Comparison of ENCODE assay signal across 19 mouse cellular contexts in the genomic region with DNA sequence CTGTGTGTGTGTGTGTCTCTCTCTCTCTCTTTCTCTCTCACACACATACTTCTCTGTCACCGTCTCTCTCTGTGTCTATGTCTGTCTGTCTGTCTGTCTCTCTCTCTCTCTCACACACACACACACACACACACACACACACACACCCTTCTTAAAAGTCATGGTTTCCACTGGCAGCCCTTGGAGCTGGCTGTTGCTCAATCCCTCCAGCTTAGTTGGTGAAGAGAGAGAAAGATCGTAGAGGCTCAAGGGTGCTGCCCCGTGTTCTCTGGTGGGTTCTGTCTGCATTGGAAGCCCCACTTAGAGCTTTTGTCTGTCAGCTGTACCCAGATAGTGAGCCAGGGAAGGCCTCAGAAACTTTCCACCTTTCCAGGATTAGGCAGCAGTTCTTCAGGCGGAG. TPM values are rescaled to one million over a fixed set of nuclear protein-coding genes. Genes with fewer than 3 reads are reported as not detected.
DNase-seq lines count a peak whose midpoint lies in the region; ATAC-seq and TF ChIP-seq lines count a peak whose summit lies in the region.
"Had no signal": no experiment of that assay in that cellular context is flagged by ENCODE, and none has a peak within 500 bp of the region (broad histone marks: within the 10 kb centered on the region; RNA-seq: fewer than 3 reads in every experiment).

No protein-coding gene starts in this region.

- WGBS in heart, embryonic 15.5 days, result 79% methylated on average over 4 of the region's 4 CpGs
- 81% methylated on average over 4 of the region's 4 CpGs for WGBS in limb, embryonic 13.5 days

- no peaks in the 10 kb centered on the region for H3K9me3 ChIP-seq in heart, embryonic 15.5 days (replicated peaks)
- H3K9me3 ChIP-seq in limb, embryonic 13.5 days, result 0 out of 2 replicates have a peak, but pooled peaks cover 3% of the 10 kb centered on the region
- H3K9me3 ChIP-seq: forebrain, embryonic 10.5 days; hindbrain, embryonic 13.5 days; intestine, embryonic 15.5 days; midbrain, embryonic 15.5 days; neural tube, embryonic 13.5 days had no signal

- TF ChIP-seq POLR2A in cortical plate, adult 2 months (IDR thresholded peaks at IDR 0.05; ENCODE audit: extremely low read depth, insufficient read depth, low read length), result no peak

- H3K36me3 ChIP-seq in heart, embryonic 15.5 days, result peaks cover 19% of the 10 kb centered on the region
- peaks cover 32% of the 10 kb centered on the region for H3K36me3 ChIP-seq in limb, embryonic 13.5 days

- no peak for TF ChIP-seq CTCF in cortical plate, adult 2 months (IDR thresholded peaks at IDR 0.05; ENCODE audit: extremely low read depth, insufficient read depth, low read length)

- H3K4me1 ChIP-seq in heart, embryonic 15.5 days (replicated peaks), result peaks cover 31% of the 10 kb centered on the region
- H3K4me1 ChIP-seq in cortical plate, adult 2 months (ENCODE audit: control insufficient read depth, insufficient read depth, low read length), result peaks cover 9% of the 10 kb centered on the region
- H3K4me1 ChIP-seq in limb, embryonic 13.5 days, result peaks cover 44% of the 10 kb centered on the region

- H3K4me2 ChIP-seq in heart, embryonic 15.5 days, result no peak overlapping the region
- no peak overlapping the region for H3K4me2 ChIP-seq in limb, embryonic 13.5 days (replicated peaks)
- H3K4me2 ChIP-seq: hindbrain, embryonic 13.5 days; intestine, embryonic 15.5 days; midbrain, embryonic 15.5 days; neural tube, embryonic 13.5 days had no signal

- H3K9ac ChIP-seq in heart, embryonic 15.5 days, result no peak overlapping the region
- no peak overlapping the region for H3K9ac ChIP-seq in limb, embryonic 13.5 days
- H3K9ac ChIP-seq: hindbrain, embryonic 13.5 days; intestine, embryonic 15.5 days; midbrain, embryonic 15.5 days; neural tube, embryonic 13.5 days had no signal

- no peak overlapping the region for H3K4me3 ChIP-seq in heart, embryonic 15.5 days
- H3K4me3 ChIP-seq in cortical plate, adult 2 months (ENCODE audit: insufficient read depth, low read length), result no peak overlapping the region
- no peak overlapping the region for H3K4me3 ChIP-seq in limb, embryonic 13.5 days
- H3K4me3 ChIP-seq: forebrain, embryonic 10.5 days; hindbrain, embryonic 13.5 days; intestine, embryonic 15.5 days; midbrain, embryonic 15.5 days; neural tube, embryonic 13.5 days had no signal

- H3K27ac ChIP-seq in heart, embryonic 15.5 days, result peak overlapping the region; percentile 20; the same call in 1 of the 2 replicates
- H3K27ac ChIP-seq in cortical plate, adult 2 months (ENCODE audit: insufficient read depth, low read length), result peak overlapping the region; percentile 31
- H3K27ac ChIP-seq in limb, embryonic 13.5 days, result peak overlapping the region; percentile 15; the same call in 1 of the 2 replicates
- H3K27ac ChIP-seq: forebrain, embryonic 10.5 days; hindbrain, embryonic 13.5 days; intestine, embryonic 15.5 days; midbrain, embryonic 15.5 days; neural tube, embryonic 13.5 days had no signal

- ATAC-seq in heart, embryonic 15.5 days (replicated peaks; ENCODE audit: insufficient number of reproducible peaks, insufficient read depth, low FRiP score, low read depth), result no peak
- ATAC-seq in limb, embryonic 13.5 days (ENCODE audit: low FRiP score, low read depth), result no peak
- ATAC-seq: activated CD4-positive, CD25-positive, alpha-beta regulatory T cell, adult 4 months; CD4-positive, CD25-positive, alpha-beta regulatory T cell, adult 4 months; intestine, embryonic 15.5 days; midbrain, embryonic 15.5 days had no signal

- H3K27me3 ChIP-seq in heart, embryonic 15.5 days, result no peaks in the 10 kb centered on the region
- no peaks in the 10 kb centered on the region for H3K27me3 ChIP-seq in limb, embryonic 13.5 days
- H3K27me3 ChIP-seq: hindbrain, embryonic 13.5 days; intestine, embryonic 15.5 days; midbrain, embryonic 15.5 days; neural tube, embryonic 13.5 days had no signal

- DNase-seq in heart, adult 11 months, result no peak
- DNase-seq in NIH3T3 (ENCODE audit: low read depth) (peak; percentile 48), liver (no peak)
- DNase-seq in right cerebral cortex, postnatal 4 days, result no peak
- DNase-seq: cerebellum, adult 9-11 months; kidney, postnatal 10 days; lung, adult 2 months; retina, postnatal 1 day; thymus, postnatal 25 days had no signal

RNA-seq across cellular contexts. Expression of gene Ap5z1, which starts 31.0 kb away (rescaled TPM):
- polyA plus RNA-seq in heart, embryonic 15.5 days (2015; fragmentation: Nextera tagmentation; extraction: Ambion mirVana), result 6.0 and 8.8 TPM in 2 replicates
- 31.5 and 32.5 TPM in 2 replicates for polyA plus RNA-seq in cortical plate, adult 2 months (2012; rRNA removed)
- polyA plus RNA-seq in limb, embryonic 13.5 days (2015; fragmentation: Nextera tagmentation; extraction: Ambion mirVana), result 7.9 and 8.1 TPM in 2 replicates

RNA-seq across cellular contexts. Expression of gene Foxk1, which starts 31.4 kb away (rescaled TPM):
- 3.1 and 4.2 TPM in 2 replicates for polyA plus RNA-seq in heart, embryonic 15.5 days (2015; fragmentation: Nextera tagmentation; extraction: Ambion mirVana)
- polyA plus RNA-seq in cortical plate, adult 2 months (2012; rRNA removed), result 19.4 and 21.1 TPM in 2 replicates
- polyA plus RNA-seq in limb, embryonic 13.5 days (2015; fragmentation: Nextera tagmentation; extraction: Ambion mirVana), result 6.3 and 6.6 TPM in 2 replicates
